Mouse (Mus musculus) gastrocnemius, postnatal 10 days (tissue): ENCODE measurements around the gene Higd1a. TPM values are rescaled to one million over a fixed set of nuclear protein-coding genes. Genes with fewer than 3 reads are reported as not detected.

Source experiments
- DNase-seq: peaks from one replicate; pipeline ENCODE4 v3.0.0; 2021; ENCODE audit warnings: mixed read lengths
- long read RNA-seq, 2 experiments: library from polyadenylated mRNA; stranded (forward); transcript quantifications; one replicate each; pipeline ENCODE4 v2.0.0; 2021
- total RNA-seq, 2 experiments: library from RNA; stranded (reverse); gene quantifications; 2 replicates each; pipeline ENCODE4 v1.2.3; 2021

The Higd1a gene
- 10 to 100 TPM; 75.4 to 98.1 TPM for total RNA-seq
- long read RNA-seq, experiment 1, transcript Higd1a-201 (4 exons, 2,232 nt), result major isoform, 101 of 118 reads
- long read RNA-seq, experiment 1, partial matches to known transcripts, result 0 of 118 reads
- long read RNA-seq, experiment 1, other reads (novel, unspliced or antisense), result 13 of 118 reads
- long read RNA-seq, experiment 2, transcript Higd1a-201 (4 exons, 2,232 nt), result major isoform, 102 of 116 reads
- long read RNA-seq, experiment 2, partial matches to known transcripts, result 1 of 116 reads
- long read RNA-seq, experiment 2, other reads (novel, unspliced or antisense), result 13 of 116 reads

- no peak for DNase-seq
Observed at GRCm38 (mm10) chr9:121858153-121858488, at the start of gene Higd1a. Higd1a (minus strand) TSS chr9:121858362.

DNA sequence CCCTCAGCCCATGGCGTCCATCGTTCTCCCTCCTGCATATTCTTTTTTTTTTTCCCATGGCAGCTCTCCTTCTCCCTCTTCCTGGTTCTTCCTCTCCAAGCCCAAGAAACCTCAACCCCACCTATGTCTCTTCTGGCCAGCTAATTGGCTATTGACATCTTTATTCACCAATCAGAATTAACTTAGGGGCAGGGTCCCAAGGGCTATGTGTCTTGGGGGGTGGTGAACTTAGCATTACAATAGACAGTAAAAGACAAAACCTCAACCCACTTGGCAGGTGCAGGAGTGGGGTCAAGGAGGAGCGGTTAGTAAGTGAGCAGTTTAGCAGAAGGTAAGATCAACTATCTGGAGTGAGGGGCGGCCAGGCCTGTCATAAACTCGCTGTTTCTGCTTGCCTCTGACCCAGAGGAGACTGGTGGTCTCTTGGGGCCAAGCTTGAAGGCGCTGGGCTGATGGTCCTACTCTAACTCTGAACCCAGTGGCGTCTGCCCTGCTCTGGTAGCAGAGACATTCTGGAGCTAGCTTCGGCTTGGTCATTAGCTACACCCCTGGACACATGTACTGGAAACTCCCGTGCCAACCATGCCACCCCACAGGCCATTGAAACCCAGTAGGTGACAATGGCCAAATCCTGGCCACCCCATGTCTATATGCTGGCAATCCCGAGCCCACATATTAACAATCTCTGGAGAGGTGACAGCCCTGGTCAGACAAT, 49.4 kb upstream of the Higd1a start:
- DNase-seq, result no peak

GRCm38 (mm10) chr9:121906456-121906855, 48.3 kb upstream of the Higd1a start:
- no peak for DNase-seq

- no peak for DNase-seq
Observed at GRCm38 (mm10) chr9:121905556-121906185, 47.5 kb upstream of the Higd1a start.

DNA sequence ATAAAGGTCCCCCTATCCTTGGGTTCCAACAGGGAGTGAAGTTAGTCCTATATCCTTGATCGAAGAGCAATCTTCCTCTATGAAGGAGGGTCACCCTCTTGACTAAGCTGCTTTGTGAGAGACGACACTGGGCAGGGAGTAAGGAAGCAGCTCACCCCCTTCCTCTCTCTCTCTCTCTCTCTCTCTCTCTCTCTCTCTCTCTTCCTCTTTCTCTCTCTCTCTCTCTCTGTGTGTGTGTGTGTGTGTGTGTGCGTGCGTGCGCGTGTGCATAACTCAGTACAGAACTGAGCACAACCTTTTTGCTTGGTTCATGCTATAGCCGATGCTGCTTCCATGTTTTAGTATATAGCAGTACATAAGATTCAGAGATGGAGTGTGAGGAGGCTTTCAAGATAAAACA, 46.8 kb upstream of the Higd1a start:
- DNase-seq, result no peak

DNA sequence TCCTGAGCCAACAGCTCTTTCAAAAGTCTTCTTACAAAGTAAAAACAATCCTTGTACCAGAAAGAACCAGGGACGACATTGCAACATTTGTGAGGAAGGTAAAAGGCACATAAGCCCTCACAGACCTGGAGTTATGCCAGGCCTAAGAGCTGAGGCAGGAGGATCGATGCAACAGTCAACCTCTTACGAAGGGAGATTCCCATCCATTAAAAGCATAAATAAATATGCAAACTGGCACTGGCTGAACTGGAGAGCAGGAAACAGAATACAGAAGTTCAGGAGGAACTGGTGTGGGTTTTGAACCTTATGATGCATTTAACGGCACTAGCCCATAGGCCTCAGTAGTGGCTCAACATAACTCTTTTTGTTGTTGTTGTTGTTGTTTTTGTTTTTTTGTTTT, 46.2 kb upstream of the Higd1a start:
- no peak for DNase-seq

DNA sequence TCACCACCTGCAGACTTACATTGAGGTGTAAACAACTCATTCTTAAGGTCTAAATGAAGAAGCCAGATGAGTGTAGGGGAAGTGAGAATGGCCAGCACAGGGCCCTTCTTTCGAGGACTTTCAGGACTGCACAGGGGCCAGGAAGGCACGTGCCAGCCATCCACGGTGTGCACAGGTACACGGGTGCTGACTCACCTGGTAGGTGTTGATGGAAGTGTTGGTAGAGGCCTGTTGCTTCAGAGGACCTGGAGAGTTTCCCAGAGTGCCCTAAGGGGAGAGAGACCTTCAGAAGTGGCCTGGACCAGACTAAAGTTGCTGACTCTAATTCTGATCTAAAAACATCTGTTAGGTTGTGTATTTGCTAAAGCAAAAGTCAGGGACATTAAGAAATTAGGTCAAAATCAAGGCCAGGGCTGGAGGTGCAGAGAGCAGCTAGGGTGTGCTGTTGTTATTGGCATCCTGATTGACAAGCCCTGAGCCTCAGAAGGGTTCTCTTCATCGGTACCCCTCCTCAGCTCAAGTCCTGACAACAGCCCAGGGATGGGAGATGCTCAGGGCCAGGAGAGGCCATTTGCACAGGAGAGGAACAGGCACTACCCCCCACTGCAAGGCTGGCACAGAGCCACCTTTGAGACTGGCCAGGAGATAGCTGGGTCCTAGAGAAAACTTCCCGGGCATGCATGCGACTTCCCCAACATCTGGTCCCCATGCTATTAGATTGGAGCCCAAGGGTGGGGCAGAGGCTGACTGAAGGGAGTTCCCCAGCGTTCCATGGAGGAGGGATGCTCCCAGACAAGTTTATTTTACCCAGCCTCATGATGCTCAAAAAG, 45.5 kb upstream of the Higd1a start:
- DNase-seq, result no peak

DNA sequence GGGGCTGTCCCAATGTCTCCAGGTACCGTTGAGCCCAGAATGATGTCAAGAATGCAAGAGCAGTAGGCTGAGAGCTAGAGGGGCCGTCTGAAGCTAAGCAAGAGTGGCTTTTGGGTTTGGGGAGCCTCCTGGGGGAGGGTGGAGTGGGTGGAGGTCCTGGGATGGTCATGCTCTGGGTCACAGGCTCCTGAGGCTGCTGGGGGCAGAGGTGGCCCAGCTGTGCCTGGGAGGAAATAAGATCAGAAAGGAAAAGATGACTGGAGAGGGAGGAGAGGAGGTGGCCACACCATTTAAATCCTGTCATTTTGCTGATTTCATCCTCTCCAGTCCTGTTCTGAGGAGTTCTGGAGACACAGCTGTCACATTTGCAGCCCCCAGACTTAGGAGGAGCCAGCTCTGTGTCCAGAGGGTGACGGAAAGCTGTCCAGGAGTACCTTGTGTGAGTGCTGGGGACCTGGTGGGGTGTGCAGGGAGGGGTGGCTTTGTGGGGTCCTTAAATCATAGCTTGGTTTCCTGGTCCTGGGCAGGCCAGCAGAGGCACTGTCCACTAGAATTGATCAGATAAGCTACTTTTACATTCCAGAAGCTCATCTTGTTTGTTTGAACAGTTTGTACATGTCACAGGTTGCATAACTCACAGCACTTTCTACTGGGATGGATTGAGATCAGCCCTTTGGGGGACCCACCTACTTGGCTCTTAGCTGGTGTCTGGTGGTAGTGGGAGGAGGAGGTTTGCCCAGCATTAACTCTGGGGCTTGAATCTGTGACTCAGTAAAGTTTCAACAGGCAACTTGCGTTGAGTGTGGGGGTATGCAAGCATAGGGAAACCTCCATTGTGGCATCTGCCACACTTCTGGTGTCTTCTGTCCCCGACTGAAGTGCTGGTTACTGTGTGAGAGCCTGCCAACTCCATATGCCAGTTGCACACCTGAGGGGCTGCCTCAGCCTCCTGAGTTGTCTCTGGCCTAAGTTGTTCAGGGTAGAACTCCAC, 43.8 kb upstream of the Higd1a start:
- no peak for DNase-seq

- DNase-seq, result no peak
Observed at GRCm38 (mm10) chr9:121900282-121900855, 42.2 kb upstream of the Higd1a start.

DNA sequence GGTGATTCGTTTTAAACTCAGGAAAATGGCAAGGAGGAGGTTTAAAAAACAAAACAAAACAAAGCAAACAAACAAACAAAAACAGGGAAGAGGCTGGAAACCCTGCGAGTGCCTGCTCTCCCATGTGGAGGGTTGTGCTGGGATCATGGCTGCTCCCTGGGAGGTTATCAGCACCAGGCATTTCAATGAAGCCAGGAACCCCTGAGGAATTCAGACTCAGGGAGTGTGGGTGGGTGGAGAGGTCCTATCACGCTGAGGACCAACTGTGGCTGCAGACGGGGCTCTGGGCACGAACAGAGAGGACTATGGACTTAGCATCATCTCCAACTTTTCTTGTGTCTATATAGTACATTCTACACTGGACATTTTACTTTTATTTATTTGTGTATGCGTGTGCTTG, 41.1 kb upstream of the Higd1a start:
- DNase-seq, result no peak

DNA sequence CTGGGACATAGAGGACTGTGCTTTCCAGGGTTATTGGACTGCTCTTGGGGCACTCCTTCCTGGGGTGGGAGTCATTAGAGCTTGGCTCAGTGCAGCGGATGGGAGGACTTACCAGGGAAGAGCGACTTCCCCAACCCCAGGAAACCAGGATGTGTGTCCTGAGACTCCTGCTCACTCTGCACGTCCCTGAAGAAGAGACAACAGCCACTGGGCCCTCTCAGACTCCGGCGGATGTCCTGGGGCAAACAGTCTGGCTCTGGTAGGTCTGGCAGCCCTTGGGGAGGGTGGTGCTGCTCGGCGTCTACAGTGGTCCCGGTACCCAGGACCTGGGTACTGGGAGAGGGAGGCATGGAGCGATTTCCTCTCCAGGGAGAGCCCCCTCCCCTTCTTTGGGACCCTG, 40.1 kb upstream of the Higd1a start, which contains the start of gene Ackr2:
Gene Ackr2 (plus strand): TSS at position 111 of the 400 bp plus-strand sequence.
- DNase-seq, result no peak

- no peak for DNase-seq
Observed at GRCm38 (mm10) chr9:121896820-121897219, 38.7 kb upstream of the Higd1a start.

GRCm38 (mm10) chr9:121895392-121895993, 37.3 kb upstream of the Higd1a start:
- no peak for DNase-seq

DNA sequence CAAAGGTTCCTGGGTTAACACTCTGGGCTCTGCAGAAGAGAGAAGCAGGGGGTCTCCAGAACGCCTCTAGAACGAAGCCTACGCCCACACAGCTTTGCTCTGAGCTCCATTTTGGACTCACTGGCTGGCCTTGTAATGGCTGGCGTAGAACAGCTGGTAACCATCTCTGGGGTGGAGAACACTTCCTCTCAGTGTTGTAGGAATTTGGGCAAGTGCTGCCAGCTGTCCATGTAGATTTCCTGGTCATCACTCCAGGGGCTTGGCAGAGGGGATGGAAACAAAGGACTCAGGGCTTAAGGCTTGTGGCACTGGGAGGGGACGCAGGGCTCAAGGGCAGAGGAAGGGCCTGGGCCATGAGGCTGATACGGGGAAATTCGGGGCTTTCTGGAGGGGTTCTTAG, 36.3 kb upstream of the Higd1a start:
- no peak for DNase-seq

DNA sequence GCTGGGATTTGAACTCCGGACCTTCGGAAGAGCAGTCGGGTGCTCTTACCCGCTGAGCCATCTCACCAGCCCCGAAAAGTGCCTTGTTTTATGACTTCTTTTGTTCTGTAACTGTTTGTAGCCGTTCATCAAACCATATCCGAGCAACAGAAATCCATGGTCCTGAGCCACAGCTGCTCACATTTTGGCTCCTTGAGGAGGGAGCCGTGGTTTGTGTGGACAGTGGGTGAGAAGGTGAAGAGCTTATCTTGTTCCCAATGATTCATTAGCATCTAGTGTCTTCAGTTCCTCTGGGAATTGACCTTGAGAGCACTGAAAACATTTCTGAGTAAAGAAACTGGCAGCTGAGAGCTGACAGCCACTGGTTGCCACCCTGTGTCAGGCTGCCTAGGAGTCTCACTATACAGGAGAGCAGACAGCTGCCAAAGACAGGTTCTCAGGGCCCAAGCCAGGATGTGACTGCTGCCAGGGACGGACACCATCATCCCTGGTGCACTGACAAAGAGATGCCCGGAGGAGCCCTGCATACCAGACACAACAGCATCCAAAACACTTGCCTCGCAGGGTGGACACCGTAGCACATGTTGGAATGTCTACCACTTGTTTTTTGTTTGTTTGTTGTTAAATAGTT, 34.0 kb upstream of the Higd1a start:
- no peak for DNase-seq

DNA sequence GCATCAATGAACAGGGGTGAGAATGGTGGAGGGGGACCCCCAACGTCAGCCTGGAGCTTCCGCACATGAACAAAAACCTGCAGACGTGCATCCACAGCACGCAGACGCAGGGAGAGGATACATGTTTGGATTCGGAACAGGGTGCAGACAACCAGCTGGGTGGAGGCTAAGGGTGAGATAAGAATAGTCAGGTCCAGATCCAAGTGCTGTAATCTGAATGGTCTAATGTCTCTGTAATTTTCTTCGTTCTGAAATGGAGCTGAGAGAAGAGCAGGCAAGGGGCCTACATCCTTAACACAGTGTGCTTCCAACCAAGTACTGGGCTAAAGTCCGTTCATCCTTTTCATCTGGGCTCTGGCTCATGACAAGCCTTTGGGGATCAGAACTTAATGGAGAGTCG, 33.1 kb upstream of the Higd1a start:
- no peak for DNase-seq

GRCm38 (mm10) chr9:121890441-121890941, 32.3 kb upstream of the Higd1a start:
- DNase-seq, result peak; percentile 73

DNA sequence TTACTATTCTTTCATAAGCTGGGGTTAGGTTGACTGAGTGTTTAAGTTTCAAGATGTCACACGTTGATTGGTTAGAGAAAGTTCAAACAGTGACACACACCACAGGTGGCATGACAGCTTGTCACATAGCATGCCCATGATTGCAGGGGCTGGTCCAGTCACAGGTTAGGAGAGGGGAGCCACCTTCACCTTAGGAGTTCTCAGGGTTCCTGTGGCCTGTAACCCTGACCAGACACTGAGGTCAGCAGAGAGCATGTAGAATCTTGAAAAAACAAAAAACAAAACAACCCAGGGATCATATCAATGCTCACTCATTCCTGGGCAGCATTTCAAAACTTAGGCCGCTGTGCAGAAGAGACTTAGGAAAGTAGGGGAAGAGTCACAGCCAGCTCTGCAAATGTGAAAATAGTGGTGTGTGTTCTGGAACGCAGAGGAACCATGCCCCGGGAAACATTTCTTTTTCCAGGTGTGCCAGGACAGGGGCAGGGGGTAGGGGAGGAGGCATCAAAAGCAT, 31.8 kb upstream of the Higd1a start:
- no peak for DNase-seq

GRCm38 (mm10) chr9:121882015-121882457, 23.9 kb upstream of the Higd1a start:
- DNase-seq, result no peak
